Mouse (Mus musculus): ENCODE measurements around the gene Hist1h2bp. TPM values are rescaled to one million over a fixed set of nuclear protein-coding genes. Genes with fewer than 3 reads are reported as not detected.

Hist1h2bp gene
- total RNA-seq, 1 experiment, result 879 TPM

- Histone ChIP-seq H3K9me3 (ENCODE audit: control insufficient read depth, insufficient read depth, low read depth, low read length) (no peaks in the 10 kb centered on the region), H3K4me1 (ENCODE audit: control insufficient read depth in 2 of 2, insufficient read depth in 2 of 2, low read length in 2 of 2, poor library complexity in 1 of 2) (peaks cover 0 to 2% of the 10 kb centered on the region in 2 experiments; a peak in 2 of 4 replicates), H3K27ac (ENCODE audit: insufficient read depth, low read depth, low read length, poor library complexity, severe bottlenecking) (peak within 1 kb of the TSS; percentile 74), H3K9ac (ENCODE audit: insufficient read depth, low read depth, low read length, poor library complexity, severe bottlenecking) (peak within 1 kb of the TSS; percentile 79), H3K4me3 (ENCODE audit: insufficient read depth in 1 of 2, low read depth in 1 of 2, low read length in 2 of 2, poor library complexity in 1 of 2, severe bottlenecking in 1 of 2) (peak within 1 kb of the TSS; percentile 32 to 69), H3K36me3 (ENCODE audit: control insufficient read depth, insufficient read depth, low read length, poor library complexity, severe bottlenecking) (no peaks in the 10 kb centered on the region)
- DNase-seq (ENCODE audit: low read depth, low spot score), result peak; percentile 66
- in situ Hi-C loops (cut with MboI; ENCODE audit: low sequenced_read_pairs in 2 of 2, unreplicated experiment in 2 of 2), result no loop called here
- TF ChIP-seq ZNF384 (IDR thresholded peaks at IDR 0.05; ENCODE audit: low read depth, low read length) (no peak), MAFK (IDR thresholded peaks at IDR 0.05; ENCODE audit: insufficient read depth, low read depth, low read length) (peak; percentile 76; the same call in 1 of the 2 replicates), ZC3H11A (IDR thresholded peaks at IDR 0.05; ENCODE audit: borderline replicate concordance, low read depth, low read length) (no peak)
Observed at GRCm38 (mm10) chr13:21783255-21783617, 4.0 kb upstream of the Hist1h2bp start, which contains the start of gene Hist1h3i. Hist1h3i (minus strand) TSS chr13:21783370.

GRCm38 (mm10) chr13:21783734-21784161, 3.5 kb upstream of the Hist1h2bp start:
- peak; percentile 58 for DNase-seq (ENCODE audit: low read depth, low spot score)
- Histone ChIP-seq H3K4me1 (ENCODE audit: control insufficient read depth in 2 of 2, insufficient read depth in 2 of 2, low read length in 2 of 2, poor library complexity in 1 of 2) (peaks cover 0 to 2% of the 10 kb centered on the region in 2 experiments; a peak in 2 of 4 replicates), H3K36me3 (ENCODE audit: control insufficient read depth, insufficient read depth, low read length, poor library complexity, severe bottlenecking) (no peaks in the 10 kb centered on the region), H3K9me3 (ENCODE audit: control insufficient read depth, insufficient read depth, low read depth, low read length) (no peaks in the 10 kb centered on the region), H3K27ac (ENCODE audit: insufficient read depth, low read depth, low read length, poor library complexity, severe bottlenecking) (peak overlapping the region; percentile 40; the same call in 1 of the 2 replicates), H3K4me3 (ENCODE audit: insufficient read depth in 1 of 2, low read depth in 1 of 2, low read length in 2 of 2, poor library complexity in 1 of 2, severe bottlenecking in 1 of 2) (peak overlapping the region; percentile 13 to 30; a peak in 2 of 4 replicates), H3K9ac (ENCODE audit: insufficient read depth, low read depth, low read length, poor library complexity, severe bottlenecking) (peak overlapping the region; percentile 38; the same call in 1 of the 2 replicates)
- in situ Hi-C loops (cut with MboI; ENCODE audit: low sequenced_read_pairs in 2 of 2, unreplicated experiment in 2 of 2), result no loop called here
- TF ChIP-seq CHD2 (IDR thresholded peaks at IDR 0.05; ENCODE audit: low read depth, low read length), result no peak
- no peak for TF ChIP-seq ZC3H11A (IDR thresholded peaks at IDR 0.05; ENCODE audit: borderline replicate concordance, low read depth, low read length)
- TF ChIP-seq ZNF384 (IDR thresholded peaks at IDR 0.05; ENCODE audit: low read depth, low read length), result peak; percentile 87

GRCm38 (mm10) chr13:21784311-21784710, 3.0 kb upstream of the Hist1h2bp start:
- Histone ChIP-seq H3K4me1 (ENCODE audit: control insufficient read depth in 2 of 2, insufficient read depth in 2 of 2, low read length in 2 of 2, poor library complexity in 1 of 2) (peaks cover 0 to 2% of the 10 kb centered on the region in 2 experiments; a peak in 2 of 4 replicates), H3K36me3 (ENCODE audit: control insufficient read depth, insufficient read depth, low read length, poor library complexity, severe bottlenecking) (no peaks in the 10 kb centered on the region), H3K4me3 (ENCODE audit: insufficient read depth in 1 of 2, low read depth in 1 of 2, low read length in 2 of 2, poor library complexity in 1 of 2, severe bottlenecking in 1 of 2) (no peak overlapping the region), H3K9me3 (ENCODE audit: control insufficient read depth, insufficient read depth, low read depth, low read length) (no peaks in the 10 kb centered on the region), H3K9ac (ENCODE audit: insufficient read depth, low read depth, low read length, poor library complexity, severe bottlenecking) (peak overlapping the region; percentile 38; the same call in 1 of the 2 replicates), H3K27ac (ENCODE audit: insufficient read depth, low read depth, low read length, poor library complexity, severe bottlenecking) (peak overlapping the region; percentile 40; the same call in 1 of the 2 replicates)
- in situ Hi-C loops (cut with MboI; ENCODE audit: low sequenced_read_pairs in 2 of 2, unreplicated experiment in 2 of 2), result no loop called here
- TF ChIP-seq CHD2 (IDR thresholded peaks at IDR 0.05; ENCODE audit: low read depth, low read length), result no peak
- no peak for TF ChIP-seq MAFK (IDR thresholded peaks at IDR 0.05; ENCODE audit: insufficient read depth, low read depth, low read length)
- no peak for TF ChIP-seq ZC3H11A (IDR thresholded peaks at IDR 0.05; ENCODE audit: borderline replicate concordance, low read depth, low read length)
- no peak for TF ChIP-seq HCFC1 (IDR thresholded peaks at IDR 0.05; ENCODE audit: borderline replicate concordance, insufficient read depth, low read length)
- no peak for TF ChIP-seq ZNF384 (IDR thresholded peaks at IDR 0.05; ENCODE audit: low read depth, low read length)
- no peak for DNase-seq (ENCODE audit: low read depth, low spot score)

- DNase-seq (ENCODE audit: low read depth, low spot score), result no peak
- H3K36me3 ChIP-seq (ENCODE audit: control insufficient read depth, insufficient read depth, low read length, poor library complexity, severe bottlenecking), result no peaks in the 10 kb centered on the region
- in situ Hi-C loops (cut with MboI; ENCODE audit: low sequenced_read_pairs in 2 of 2, unreplicated experiment in 2 of 2), result no loop called here
- peak overlapping the region; percentile 67 for H3K9ac ChIP-seq (ENCODE audit: insufficient read depth, low read depth, low read length, poor library complexity, severe bottlenecking)
- 0 out of 2 replicates have a peak, but pooled peaks have one; percentile 55 for TF ChIP-seq CHD2 (IDR thresholded peaks at IDR 0.05; ENCODE audit: low read depth, low read length)
- TF ChIP-seq HCFC1 (IDR thresholded peaks at IDR 0.05; ENCODE audit: borderline replicate concordance, insufficient read depth, low read length), result no peak
- TF ChIP-seq ZNF384 (IDR thresholded peaks at IDR 0.05; ENCODE audit: low read depth, low read length), result no peak
- H3K4me1 ChIP-seq (ENCODE audit: control insufficient read depth in 2 of 2, insufficient read depth in 2 of 2, low read length in 2 of 2, poor library complexity in 1 of 2), result peaks cover 2 to 6% of the 10 kb centered on the region in 2 experiments; a peak in 2 of 4 replicates
- no peaks in the 10 kb centered on the region for H3K9me3 ChIP-seq (ENCODE audit: control insufficient read depth, insufficient read depth, low read depth, low read length)
- peak overlapping the region; percentile 79; the same call in 1 of the 2 replicates for H3K27ac ChIP-seq (ENCODE audit: insufficient read depth, low read depth, low read length, poor library complexity, severe bottlenecking)
- H3K4me3 ChIP-seq (ENCODE audit: insufficient read depth in 1 of 2, low read depth in 1 of 2, low read length in 2 of 2, poor library complexity in 1 of 2, severe bottlenecking in 1 of 2), result peak overlapping the region; percentile 17 to 52
Observed at GRCm38 (mm10) chr13:21786189-21786898, 917 bp upstream of the Hist1h2bp start.
